Mouse (Mus musculus) testis, adult 2 months (tissue): Measurements from ENCODE around the gene Nfyb.

Experiments used
- CTCF ChIP-seq: fragments of 200-500 bp; IDR thresholded peaks from 2 replicates; pipeline ENCODE4 v1.5.1; 2012; ENCODE audit warnings: low read depth, mild to moderate bottlenecking, inconsistent platforms, low read length, moderate library complexity; ENCODE audit not compliant: control insufficient read depth, insufficient read depth, insufficient replicate concordance
- POLR2A ChIP-seq: fragments of 200-500 bp; IDR thresholded peaks from 2 replicates; pipeline ENCODE4 v1.6.1; 2012; ENCODE audit warnings: low read depth, mild to moderate bottlenecking, inconsistent platforms, low read length, moderate library complexity; ENCODE audit not compliant: control insufficient read depth

DNA sequence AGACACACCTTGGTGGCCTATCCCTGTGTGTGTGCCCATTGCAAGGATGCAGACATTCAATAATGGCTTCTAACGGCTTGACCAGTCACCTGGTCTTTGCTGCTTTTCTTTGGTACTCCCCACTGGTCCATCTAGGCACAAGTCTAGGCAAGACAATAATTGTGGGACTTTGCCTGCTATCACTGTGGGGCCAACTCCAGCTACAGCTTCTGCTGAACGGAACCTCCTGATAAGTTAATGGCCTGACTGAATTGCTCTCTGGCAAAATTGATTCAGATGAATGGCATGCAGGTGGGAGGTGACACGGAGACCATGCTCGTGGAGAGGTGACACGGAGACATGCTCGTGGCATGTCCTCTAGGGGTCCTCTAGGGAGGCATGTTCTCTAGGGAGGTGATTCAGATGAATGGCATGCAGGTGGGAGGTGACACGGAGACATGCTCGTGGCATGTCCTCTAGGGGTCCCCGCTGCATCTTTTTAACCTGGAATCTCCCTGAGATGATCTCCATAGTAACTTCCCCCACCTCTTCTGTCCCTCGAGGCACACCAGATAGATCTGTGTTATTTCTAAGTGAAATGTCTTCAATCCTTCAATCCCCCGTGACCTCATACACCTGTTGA lies 34.5 kb upstream of the Nfyb start:
- TF ChIP-seq POLR2A: no peak
- no peak for TF ChIP-seq CTCF
